Mouse (Mus musculus) c-Kit-positive CD71-positive TER-119-negative erythroid progenitor cells, embryonic 14.5 days (primary cell): ENCODE measurements around the gene Vopp1.

Experiments used
- DNase-seq: peaks from one replicate; pipeline ENCODE4 v3.0.0-alpha.2; 2013; ENCODE audit warnings: low read depth

Vopp1 gene

DNA sequence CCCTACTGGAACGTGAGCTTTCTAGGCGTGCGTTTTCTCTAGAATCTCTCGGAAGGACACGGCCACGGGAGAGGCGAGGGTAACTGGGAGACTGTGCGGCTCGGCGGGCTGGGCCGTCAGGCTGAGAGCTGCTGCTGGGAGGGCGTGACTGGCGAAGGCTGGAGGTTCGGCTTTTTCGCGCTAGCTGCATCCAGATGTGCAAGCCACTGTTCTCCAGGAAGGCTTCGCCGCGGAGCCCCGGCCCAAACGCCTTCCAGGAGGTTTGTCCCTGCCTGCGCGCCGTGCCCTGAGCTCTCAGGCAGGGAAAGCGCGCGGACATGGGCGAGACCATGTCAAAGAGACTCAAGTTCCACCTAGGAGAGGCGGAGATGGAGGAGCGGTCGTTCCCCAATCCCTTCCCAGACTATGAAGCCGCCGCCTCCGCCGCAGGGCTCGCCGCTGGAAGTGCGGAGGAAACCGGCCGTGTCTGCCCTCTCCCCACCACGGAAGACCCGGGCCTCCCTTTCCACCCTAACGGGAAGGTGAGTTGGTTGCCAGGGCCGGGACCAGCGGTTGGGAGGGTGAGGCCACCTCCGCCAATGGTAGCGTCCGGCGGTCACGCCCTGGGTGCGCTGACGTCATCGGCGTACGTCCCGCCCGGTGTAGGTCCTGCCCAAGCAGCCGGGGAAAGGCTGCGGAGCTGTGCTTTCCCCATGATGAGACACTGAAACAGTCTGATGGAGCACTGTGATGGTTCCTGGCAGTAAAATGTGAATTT is 122.0 kb downstream of the Vopp1 start:
- peak; percentile 92 for DNase-seq

DNA sequence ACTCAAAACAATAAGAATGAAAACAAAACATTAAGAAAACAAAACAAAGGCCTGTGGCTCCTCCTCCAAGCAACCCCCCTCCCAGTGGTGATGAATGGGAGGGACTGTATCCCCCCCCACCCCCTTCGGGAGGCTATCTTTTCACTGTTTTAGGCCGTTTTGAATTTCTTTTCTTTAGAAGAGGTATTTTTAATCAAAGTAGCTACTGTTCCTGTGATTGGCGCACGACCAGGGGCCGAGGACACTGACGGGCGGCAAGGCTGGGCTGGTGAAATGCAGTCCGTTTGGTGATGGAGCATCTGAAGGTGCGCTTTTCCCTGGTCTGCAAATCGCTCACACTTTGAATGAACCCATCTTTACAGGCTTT is 122.6 kb downstream of the Vopp1 start, which contains the start of gene Lancl2:
Gene Lancl2 (plus strand): TSS at position 165 of the 367 bp plus-strand sequence.
- no peak for DNase-seq

GRCm38 (mm10) chr6:57701686-57702085 is 123.3 kb downstream of the Vopp1 start:
- no peak for DNase-seq

DNA sequence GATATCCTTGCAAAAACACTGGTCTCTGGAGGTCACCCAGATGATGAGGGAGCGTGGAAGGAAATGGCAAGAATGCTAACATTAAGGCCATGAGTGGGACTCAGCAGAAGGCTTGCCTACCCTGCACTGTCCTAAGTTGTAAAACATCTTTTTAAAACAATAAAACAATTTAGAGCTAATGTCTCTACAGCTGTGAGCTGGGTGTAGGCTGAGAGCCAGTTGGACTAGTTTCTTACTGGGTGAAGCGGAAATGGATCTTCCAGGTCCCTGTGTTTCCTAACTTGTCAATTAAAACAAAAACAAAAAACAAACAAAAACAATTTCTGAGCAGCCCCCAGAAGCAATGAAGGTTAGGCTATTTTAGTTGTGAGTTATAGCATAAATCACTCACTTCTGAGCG is 131.8 kb downstream of the Vopp1 start:
- DNase-seq, result no peak

- DNase-seq, result peak; percentile 87
These were observed 133.3 kb downstream of the Vopp1 start, which contains the start of gene Pyurf for GRCm38 (mm10) chr6:57691467-57692261. Gene Pyurf (minus strand): TSS chr6:57692078.

GRCm38 (mm10) chr6:57684156-57684555 is 140.8 kb downstream of the Vopp1 start:
- DNase-seq, result no peak
